Mouse (Mus musculus): ENCODE measurements around the gene Gca. TPM values are rescaled to one million over a fixed set of nuclear protein-coding genes. Genes with fewer than 3 reads are reported as not detected.

Gca gene
- 10 to 100 TPM; 33.7 to 37.3 TPM for total RNA-seq (2021)

DNA sequence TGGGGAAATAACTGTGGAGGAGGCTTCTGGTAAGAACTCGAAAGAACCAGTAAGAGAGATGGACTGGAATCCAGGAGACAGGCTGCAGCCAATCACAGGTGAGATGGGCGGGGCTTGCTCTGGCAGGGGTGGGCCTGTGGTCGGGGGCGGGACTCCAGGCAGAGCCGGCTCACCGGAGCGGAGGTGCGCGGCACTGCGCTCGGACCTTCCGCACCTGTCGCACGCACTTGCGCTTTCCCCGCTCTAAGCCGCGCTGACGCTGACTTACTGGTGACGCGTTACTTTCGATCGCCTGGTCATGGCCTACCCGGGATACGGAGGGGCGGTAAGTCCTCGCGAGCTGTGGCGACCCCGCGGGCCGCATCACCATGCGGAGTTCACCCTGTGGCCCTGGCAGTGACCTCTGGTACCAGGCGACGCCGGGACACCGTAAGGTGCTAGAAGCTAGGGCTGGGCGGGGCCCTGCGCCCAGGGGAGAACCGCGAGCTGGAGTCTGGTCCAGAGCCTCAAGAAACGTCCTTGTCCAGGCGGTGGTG lies at the start of gene Gca:
Gene Gca, plus strand, starts transcription at position 151 of the 536 bp plus-strand sequence.
- peak; percentile 20 for DNase-seq (ENCODE audit: low spot score)
- intact Hi-C loops (cut with DNase I): no loop called here

DNA sequence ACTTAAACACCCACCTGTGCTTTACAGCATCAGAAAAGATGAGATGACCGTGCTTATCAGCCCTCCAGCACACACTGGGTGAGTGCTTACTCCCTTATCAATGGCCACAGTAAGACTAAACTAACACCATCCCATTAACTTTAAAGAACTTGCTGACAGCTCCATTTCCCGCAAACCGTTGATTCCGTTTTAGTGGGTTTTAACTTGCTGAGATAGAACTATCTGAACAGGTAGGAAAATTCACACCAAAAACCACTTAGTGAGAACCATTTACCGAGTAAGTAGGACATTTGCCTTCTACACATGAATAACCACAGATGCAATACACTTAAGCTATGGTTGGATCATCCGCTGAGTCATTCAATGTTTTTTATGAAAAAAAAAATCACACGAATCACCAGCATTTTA lies 45.1 kb upstream of the Gca start:
- no peak for DNase-seq (ENCODE audit: low spot score)
- intact Hi-C loops (cut with DNase I): no loop called here

DNA sequence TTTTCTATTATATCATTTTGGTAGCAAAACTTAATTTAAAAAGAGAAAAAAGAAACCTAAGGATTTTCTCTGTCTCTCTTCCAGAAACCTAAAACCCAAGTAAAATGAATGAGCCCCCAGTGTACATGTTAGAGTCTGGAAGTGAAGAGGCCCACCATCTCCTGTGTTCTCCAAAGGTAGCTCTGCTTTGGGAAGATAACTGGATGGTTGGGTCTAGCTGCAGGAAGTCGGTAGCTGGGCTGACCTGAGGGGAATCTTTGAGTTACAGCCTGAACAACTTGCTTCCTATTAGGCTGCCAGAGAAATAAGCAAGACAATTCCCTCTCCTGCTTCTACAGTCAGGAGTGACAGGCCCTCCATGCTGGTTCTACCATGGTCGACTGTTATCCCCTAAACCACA lies 44.4 kb upstream of the Gca start:
- no peak for DNase-seq (ENCODE audit: low spot score)
- intact Hi-C loops (cut with DNase I): no loop called here

DNA sequence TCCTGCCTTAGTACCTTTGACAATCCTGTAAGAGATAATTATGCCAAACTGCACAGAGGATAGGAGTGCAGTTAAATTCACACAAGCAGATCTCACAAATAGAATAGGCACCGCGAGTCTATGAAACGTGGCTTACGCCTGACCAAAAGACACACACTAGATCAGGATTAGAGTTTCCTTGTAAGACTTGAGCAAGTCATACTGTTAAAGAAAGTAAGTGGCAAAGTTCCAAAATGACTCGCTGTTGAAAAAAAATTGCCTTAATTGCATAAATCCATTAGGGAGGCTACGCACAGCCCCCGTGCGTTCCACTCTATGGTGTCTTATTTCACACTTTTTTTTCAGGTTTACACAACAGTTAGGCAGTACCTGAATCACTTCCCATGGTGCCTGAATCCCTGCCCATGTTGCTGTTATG lies 41.1 kb upstream of the Gca start:
- intact Hi-C loops (cut with DNase I): no loop called here
- DNase-seq (ENCODE audit: low spot score): no peak

DNA sequence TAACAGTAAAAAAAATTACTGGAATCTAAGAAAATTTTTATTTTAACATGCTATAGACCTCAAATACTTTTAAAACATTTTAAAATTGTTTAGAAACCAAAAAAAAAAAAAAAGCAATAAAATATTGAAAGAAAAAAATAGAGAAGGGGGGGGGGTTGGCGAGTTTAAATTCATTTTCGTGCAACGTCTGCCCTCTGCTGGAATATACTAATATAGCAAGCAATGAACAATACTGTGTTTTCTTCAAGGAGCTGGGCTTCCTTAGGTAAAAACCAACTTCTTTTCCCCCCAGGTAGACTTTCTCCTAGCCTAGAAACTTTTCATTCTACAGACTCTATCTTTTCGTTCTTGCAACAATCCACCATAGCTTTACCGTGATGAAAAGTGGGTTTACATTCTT lies 36.4 kb upstream of the Gca start:
- DNase-seq (ENCODE audit: low spot score): no peak

DNA sequence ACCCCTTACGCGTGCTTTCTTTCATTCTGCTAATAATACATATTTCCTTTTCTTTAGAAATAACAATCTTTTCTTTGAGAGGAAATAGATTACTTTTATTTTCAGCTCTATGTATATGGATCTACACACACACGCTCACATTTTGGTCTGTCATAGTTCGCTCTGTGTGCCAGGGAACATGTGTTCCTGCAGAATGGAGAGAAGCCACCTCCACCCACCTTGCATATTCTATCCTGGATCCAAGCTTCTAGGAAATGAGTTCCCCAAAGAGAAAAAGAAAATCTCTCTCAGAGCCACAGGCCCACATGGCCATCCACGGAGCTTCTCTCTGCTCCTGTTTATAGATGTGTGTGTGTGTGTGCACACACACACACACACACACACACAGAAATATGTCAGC lies 35.7 kb upstream of the Gca start:
- no peak for DNase-seq (ENCODE audit: low spot score)
- intact Hi-C loops (cut with DNase I): loop anchor here (5.0 kb wide), 1 partner anchor 76 kb away; no protein-coding TSS in a partner anchor

More for the DNA sequence above, 36.4 kb upstream of the Gca start:
- intact Hi-C loops (cut with DNase I): loop anchor here (5.0 kb wide), 1 partner anchor 75 kb away; no protein-coding TSS in a partner anchor

DNA sequence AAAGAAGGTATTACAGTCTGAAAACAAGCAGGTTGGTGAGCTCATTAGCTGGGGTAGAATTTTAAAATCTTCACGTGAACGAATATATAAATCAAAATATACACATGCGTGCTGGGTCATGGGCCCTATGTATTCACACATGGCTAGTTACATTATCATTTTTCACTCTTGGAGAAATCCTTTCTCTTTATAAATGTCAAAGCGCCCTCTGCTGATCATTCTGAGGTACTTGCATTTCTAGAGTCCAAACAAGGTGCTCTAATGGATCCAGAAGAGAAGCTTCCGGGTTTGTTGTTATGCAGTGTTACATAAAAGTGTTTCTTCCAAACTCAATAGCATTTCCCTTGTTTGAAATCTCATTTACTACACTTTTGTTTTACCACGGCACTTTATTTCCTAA lies 33.6 kb upstream of the Gca start:
- no peak for DNase-seq (ENCODE audit: low spot score)
- intact Hi-C loops (cut with DNase I): loop anchor here (10.0 kb wide), 1 partner anchor 286 kb away; no protein-coding TSS in a partner anchor

DNA sequence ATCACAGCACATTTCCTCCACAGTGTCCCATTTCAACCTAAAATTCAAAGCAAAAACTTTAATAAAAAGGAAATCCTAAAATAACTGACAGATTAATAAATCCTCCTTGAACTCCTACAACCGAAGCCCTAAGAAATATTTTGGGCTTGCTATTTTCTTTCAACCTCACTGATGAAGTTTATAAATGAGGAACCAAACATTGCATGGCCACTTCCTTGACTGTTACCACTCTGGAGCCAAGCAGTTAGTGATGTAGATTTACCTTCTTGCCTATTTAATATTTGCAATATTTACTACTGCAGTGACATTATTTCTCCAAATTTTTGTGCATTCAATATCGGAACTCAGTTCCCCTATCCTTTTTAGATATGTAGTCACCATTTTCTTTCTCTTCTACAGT lies 24.2 kb upstream of the Gca start:
- intact Hi-C loops (cut with DNase I): loop anchor here (10.0 kb wide), 1 partner anchor 295 kb away; no protein-coding TSS in a partner anchor
- no peak for DNase-seq (ENCODE audit: low spot score)

DNA sequence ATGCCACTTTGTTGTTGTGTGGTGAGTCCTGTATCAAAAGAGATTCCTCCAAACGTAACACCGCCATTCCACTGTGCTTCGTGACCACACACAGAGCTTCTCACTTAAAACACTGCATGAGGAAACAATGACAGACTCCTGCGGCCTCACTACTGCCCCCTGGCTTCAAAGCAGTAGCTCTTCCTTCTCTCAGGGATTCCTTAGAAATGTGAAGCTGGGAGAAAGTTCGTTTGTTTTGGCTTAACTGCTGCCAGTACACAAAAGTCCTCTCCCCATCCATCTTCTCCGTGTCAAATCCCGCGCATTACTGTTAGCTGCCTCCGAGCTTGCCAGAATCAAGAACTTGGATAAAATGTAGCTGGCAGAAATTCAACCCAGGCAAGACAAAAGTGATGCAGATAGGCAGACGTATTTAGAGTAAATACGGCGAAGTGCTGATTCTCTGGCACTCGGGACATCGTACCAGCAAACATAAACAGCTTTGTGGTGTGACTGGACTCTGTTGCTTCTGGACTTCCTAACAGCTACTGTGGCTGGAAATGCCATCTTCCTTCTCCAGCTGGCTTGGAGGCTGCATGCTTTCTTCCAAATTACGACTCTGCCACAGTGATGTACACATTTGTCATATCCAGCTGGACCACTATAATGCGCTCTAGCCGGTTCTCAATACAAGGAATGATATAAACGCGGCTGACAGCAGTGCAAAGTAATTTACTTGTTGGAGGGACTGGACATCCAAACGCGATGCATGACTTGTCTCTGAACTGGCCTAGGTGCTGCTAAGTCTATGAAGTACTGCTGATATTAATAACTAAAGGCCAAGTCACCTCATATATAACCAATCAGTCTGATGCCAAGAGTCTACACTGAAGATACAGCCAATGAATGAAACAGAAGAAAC lies 20.4 kb upstream of the Gca start:
- intact Hi-C loops (cut with DNase I): no loop called here
- DNase-seq (ENCODE audit: low spot score): no peak

DNA sequence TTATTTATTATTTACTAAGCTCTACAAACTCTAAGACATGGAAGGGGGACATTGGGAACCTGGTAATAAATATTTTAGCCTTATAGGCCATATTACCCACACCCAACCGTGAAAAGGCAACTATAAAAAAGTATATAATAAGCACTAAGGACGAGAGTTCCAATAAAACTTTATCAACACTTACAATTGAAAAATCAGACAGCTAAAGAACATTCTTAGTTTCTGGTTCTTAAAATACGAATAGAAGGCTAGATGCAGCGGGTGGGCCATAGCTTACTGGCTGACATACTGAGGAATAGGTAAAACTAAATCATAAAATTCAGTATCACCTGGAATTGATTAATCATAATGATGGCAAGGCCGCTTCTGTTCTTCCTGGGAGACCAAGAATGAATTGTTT lies 19.2 kb upstream of the Gca start:
- DNase-seq (ENCODE audit: low spot score): no peak
- intact Hi-C loops (cut with DNase I): loop anchor here (5.0 kb wide), 1 partner anchor 807 kb away; no protein-coding TSS in a partner anchor

DNA sequence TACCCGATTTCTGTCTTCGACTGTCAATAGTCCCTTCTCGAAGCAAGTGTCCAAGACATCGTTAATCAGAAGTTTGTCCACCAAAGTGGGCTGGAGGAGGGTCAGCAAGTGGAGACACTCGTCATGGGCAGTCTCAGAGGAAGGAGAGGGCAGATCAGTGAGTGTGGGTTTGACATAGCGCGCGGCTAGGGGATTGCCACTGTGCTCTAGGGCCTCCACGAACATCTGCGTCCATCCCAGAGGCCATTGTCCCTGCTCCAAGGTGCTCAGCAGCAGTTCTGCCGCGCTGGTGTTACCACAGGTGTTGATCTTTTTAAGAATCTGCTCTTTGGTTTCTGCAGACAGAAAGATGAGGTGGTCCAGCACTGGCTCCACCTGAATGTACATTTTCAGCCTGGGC lies 18.6 kb upstream of the Gca start:
- intact Hi-C loops (cut with DNase I): loop anchor here (5.0 kb wide), 1 partner anchor 807 kb away; no protein-coding TSS in a partner anchor
- DNase-seq (ENCODE audit: low spot score): no peak

DNA sequence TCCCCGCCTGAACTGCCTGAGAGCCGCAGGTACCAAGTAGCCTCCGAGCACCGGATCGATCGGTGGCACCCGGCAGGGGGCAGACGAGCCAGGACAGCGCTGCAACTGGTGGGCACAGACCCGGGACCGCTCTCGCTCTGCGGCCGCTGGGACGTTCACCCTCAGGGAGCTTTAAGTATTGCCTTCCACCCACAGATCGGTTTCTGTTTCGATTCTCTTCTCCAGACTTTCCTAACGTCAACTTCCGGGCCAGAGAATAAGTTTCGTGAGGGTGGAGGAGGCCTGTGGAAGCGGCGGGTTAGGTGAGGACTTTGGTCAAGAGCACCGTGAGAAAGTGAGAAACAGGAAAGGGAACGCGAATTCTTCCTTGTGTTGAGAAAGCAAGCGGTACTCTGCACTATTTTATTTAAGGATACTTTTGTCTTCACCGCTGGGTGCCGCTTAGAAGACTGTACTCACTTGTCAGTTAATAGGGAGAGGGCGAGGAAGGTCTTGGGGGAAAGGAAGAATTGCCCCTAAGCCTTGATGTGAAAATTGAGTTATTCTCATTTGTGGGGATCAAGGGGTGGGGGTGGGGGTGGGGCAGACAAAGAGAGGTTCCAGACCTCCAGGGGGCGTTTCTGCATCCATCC lies 18.0 kb upstream of the Gca start, which contains the start of gene Ifih1:
Gene Ifih1, minus strand, starts transcription at position 242 of the 632 bp plus-strand sequence.
- DNase-seq (ENCODE audit: low spot score): peak; percentile 39
- intact Hi-C loops (cut with DNase I): loop anchor here (5.0 kb wide), 1 partner anchor 806 kb away; no protein-coding TSS in a partner anchor

DNA sequence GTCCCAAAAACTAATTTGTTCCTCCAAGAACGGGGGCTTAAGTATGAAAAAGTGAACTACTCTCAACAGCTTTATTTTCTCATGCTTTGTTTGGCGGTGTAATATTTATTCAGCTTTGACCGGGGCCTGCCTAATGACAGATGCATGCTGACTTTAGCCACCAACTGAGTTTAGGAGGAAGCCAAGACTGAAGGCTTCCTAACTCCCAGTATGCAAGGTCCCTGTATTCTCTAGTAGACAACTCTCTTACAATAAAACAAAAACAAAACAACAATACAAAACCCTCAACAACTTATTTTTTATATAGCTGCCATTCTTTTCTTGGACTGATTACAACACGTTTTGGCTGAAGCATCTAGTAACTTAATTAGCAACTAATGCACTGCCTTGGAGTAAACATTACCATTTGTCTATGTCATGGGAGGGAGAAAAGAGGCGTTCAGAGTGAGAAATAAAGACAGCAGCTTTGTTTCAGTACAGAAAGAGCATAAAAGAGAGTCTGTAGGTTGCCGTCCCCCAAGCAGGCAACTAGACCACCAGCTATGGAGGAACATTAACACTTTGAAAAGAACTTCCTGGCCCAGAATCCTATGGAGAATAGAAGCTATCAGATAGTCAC lies 17.3 kb upstream of the Gca start:
- no peak for DNase-seq (ENCODE audit: low spot score)

DNA sequence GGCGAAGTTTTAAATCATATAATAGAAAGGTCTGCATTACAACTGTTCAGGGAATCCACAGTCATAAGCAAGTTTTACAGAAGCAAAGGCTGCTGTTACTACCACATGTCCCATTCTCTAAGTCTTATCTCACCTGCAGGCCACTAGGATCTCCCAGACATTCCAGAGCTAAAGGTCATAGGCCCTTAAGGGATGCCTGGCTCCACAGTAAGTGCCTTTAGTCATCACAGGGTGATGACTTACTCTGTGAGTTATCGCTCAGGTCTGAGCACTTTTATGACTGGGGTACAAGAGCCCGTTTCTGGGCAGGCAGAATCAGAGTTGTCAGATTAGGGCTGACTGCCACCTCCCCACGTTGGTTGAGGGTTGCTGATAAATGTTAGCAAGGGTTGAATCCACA lies 12.2 kb upstream of the Gca start:
- intact Hi-C loops (cut with DNase I): no loop called here
- no peak for DNase-seq (ENCODE audit: low spot score)

More for the DNA sequence above, 17.3 kb upstream of the Gca start:
- intact Hi-C loops (cut with DNase I): loop anchor here (5.0 kb wide), 1 partner anchor 806 kb away; no protein-coding TSS in a partner anchor

DNA sequence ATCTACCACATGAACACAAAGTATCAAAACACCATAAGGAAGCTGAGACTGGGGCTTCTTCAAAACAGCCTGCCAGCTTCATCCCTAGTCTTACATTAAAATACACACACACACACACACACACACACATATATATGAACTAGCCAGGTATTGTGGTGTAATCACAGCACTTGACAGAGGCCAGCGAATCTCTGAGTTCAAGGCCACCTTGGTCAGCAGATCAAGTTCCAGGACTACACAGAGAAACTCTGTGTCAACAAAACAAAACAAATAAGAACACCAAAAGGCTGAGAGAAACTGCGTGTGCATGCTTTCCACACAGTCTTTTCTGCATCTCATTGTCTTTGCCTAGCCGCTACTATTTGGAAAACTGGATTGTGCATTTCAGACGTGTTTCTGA lies 11.6 kb upstream of the Gca start:
- intact Hi-C loops (cut with DNase I): no loop called here
- no peak for DNase-seq (ENCODE audit: low spot score)

DNA sequence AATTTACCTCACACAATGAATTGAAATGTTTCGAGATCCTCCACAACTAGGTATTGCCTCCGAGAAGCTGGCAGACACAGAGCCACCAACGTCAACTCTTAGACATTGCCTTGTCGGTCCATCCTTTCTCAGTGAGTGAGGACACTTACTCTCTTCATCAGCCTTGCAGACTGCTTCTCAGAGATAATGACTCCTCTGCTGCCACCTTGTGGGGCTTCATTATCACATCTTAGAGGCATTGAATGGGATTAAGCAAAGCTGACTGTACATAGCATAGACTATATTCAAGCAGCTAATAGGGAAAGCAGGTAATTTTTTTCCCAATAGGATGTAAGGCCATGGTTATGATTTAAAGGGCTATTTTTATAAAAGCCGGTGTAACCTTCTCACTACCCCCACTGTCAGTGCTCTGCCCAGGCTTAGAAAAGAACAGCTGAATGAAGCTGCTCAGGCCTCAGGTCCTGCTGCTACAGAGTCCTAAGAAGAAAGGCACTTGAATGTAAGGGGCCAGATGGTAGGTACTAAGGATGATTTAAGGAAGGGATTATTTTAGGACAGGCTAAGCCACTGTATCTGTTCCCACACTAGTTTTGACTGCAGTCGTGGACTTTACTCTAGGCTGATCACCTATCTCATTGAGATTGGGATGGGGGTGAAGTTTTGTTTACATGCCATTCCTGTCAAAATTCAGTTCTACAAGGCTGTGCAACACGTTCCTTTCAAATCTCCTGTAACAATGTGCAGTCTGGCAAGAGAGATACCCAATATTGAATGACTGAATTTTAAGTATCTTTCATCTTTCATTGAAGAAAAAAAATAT lies 9.4 kb upstream of the Gca start:
- DNase-seq (ENCODE audit: low spot score): no peak
- intact Hi-C loops (cut with DNase I): no loop called here

DNA sequence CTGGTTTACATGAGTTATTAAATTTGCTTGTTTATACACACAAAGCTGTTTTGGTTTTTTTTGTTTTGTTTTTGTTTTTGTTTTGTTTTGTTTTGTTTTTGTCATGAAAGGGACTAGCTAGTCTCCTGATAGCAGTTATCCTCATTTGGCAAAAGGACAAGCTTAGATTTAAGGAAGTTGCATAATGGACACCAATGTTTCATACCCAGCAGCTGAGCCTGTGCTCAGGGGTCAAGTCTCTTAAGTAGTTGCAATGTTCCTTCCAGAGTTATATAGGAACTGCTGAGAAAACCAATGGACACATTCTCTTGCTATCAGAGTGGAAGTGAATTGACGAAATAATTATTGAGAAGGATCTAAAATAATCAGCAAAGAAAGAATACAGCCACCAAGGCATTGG lies 8.0 kb upstream of the Gca start:
- DNase-seq (ENCODE audit: low spot score): no peak
- intact Hi-C loops (cut with DNase I): no loop called here

DNA sequence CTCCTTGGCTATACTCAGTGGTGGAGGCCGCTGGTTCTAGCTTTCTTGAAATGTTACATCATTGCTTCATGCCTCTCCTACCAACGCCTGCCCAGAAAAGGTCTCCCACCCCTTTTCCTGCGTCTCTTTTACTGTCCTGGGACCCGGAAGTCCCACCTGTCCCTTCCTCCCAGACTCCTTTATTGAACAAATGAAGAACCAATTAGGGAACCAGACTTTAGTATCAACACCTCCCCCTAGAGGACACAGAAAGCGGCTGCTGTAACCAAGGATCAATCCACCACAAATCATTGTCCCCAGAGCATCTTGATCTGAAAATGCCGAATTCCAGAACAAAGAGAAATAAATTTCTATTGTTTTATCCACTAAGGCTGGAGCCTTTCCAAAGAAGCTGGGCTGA lies 3.5 kb upstream of the Gca start:
- intact Hi-C loops (cut with DNase I): no loop called here
- DNase-seq (ENCODE audit: low spot score): no peak

DNA sequence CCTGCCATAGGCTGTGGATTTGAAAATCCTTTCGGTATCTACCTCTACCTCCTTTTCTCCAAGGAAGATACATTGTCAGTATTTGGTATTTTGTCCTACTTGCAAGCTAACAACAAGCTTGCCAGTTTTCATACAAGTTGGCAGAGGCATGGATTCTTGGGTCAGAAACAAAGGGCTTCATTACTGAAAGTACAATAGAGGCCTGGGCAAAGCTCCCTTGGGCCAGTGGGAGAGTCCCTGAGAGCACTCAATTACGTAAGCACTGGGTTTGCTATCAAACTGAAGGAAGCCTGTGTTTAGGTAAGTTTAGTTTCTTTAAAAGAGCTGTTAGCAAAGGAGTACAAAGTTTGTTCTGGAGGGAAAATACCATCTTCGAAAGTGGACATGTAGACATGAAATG lies 1.5 kb upstream of the Gca start:
- no peak for DNase-seq (ENCODE audit: low spot score)

More for the DNA sequence above, 1.5 kb upstream of the Gca start:
- intact Hi-C loops (cut with DNase I): no loop called here
